Mouse (Mus musculus) MEL (cell line): Measurements from ENCODE around the gene Rnase4. TPM values are rescaled to one million over a fixed set of nuclear protein-coding genes. Genes with fewer than 3 reads are reported as not detected.

Source experiments
- DNase-seq: peaks from one replicate; pipeline ENCODE4 v3.0.0; 2011; ENCODE audit warnings: low read depth, low spot score
- H3K27ac ChIP-seq: 2 replicates; pipeline ENCODE4 v1.5.1; 2012; ENCODE audit warnings: low read depth, mild to moderate bottlenecking, control low read depth, low read length, moderate library complexity; ENCODE audit not compliant: control insufficient read depth
- H3K27me3 ChIP-seq, 2 experiments: fragments of 150-350 bp in 1 of 2; sonication (generic) in 1 of 2; 2 replicates each; pipeline ENCODE4 v1.6.1; 2012; ENCODE audit warnings: low read length in 2 of 2, mild to moderate bottlenecking in 2 of 2, improper control_type of control experiment in 1 of 2, moderate library complexity in 1 of 2; ENCODE audit not compliant: insufficient read depth in 2 of 2, control insufficient read depth in 1 of 2
- H3K36me3 ChIP-seq, 2 experiments: 2 replicates each; pipeline ENCODE4 v1.6.1; 2012 to 2014; ENCODE audit warnings: low read length in 2 of 2, improper control_type of control experiment in 1 of 2, inconsistent platforms in 1 of 2, mild to moderate bottlenecking in 1 of 2; ENCODE audit not compliant: insufficient read depth in 2 of 2, control insufficient read depth in 1 of 2
- H3K4me1 ChIP-seq, 2 experiments: fragments of 150-350 bp in 1 of 2; sonication (generic) in 1 of 2; 2 replicates each; pipeline ENCODE4 v1.6.1; 2012; ENCODE audit warnings: low read length in 2 of 2, improper control_type of control experiment in 1 of 2, mild to moderate bottlenecking in 1 of 2; ENCODE audit not compliant: insufficient read depth in 2 of 2, control insufficient read depth in 1 of 2
- H3K4me3 ChIP-seq, 2 experiments: fragments of 150-350 bp in 1 of 2; sonication (generic) in 1 of 2; 2 replicates each; pipeline ENCODE4 v1.5.1; 2012; ENCODE audit warnings: low read depth in 2 of 2, low read length in 2 of 2, mild to moderate bottlenecking in 2 of 2, moderate library complexity in 2 of 2, control low read depth in 1 of 2, improper control_type of control experiment in 1 of 2; ENCODE audit not compliant: control insufficient read depth in 1 of 2, insufficient read depth in 1 of 2
- H3K79me2 ChIP-seq: 2 replicates; pipeline ENCODE4 v1.6.1; 2012; ENCODE audit warnings: mild to moderate bottlenecking, low read length, moderate library complexity; ENCODE audit not compliant: control insufficient read depth, poor library complexity, insufficient read depth
- H3K9ac ChIP-seq: 2 replicates; pipeline ENCODE4 v1.6.1; 2012; ENCODE audit warnings: low read depth, mild to moderate bottlenecking, control low read depth, low read length, moderate library complexity; ENCODE audit not compliant: control insufficient read depth, poor library complexity, severe bottlenecking
- H3K9me3 ChIP-seq: fragments of 150-350 bp; sonication (generic); replicated peaks from 2 replicates; pipeline ENCODE4 v1.6.1; 2012; ENCODE audit warnings: mild to moderate bottlenecking, low read length, improper control_type of control experiment, moderate library complexity; ENCODE audit not compliant: insufficient read depth
- BHLHE40 ChIP-seq: IDR thresholded peaks from 2 replicates; pipeline ENCODE4 v1.6.1; 2012; ENCODE audit warnings: low read depth, mild to moderate bottlenecking, inconsistent platforms, low read length, improper control_type of control experiment, borderline replicate concordance
- CHD1 ChIP-seq: IDR thresholded peaks from 2 replicates; pipeline ENCODE4 v1.6.1; 2012; ENCODE audit warnings: low read depth, mild to moderate bottlenecking, inconsistent platforms, low read length, improper control_type of control experiment
- CHD2 ChIP-seq: IDR thresholded peaks from 2 replicates; pipeline ENCODE4 v1.6.1; 2011; ENCODE audit warnings: low read length, improper control_type of control experiment
- ETS1 ChIP-seq: IDR thresholded peaks from 2 replicates; pipeline ENCODE4 v1.6.1; 2012; ENCODE audit warnings: low read depth, mild to moderate bottlenecking, inconsistent platforms, low read length, improper control_type of control experiment, moderate library complexity
- GABPA ChIP-seq: IDR thresholded peaks from 2 replicates; pipeline ENCODE4 v1.6.1; 2012; ENCODE audit warnings: low read depth, mild to moderate bottlenecking, inconsistent platforms, low read length, improper control_type of control experiment, moderate library complexity
- KAT2A ChIP-seq: conservative IDR thresholded peaks from 2 replicates; pipeline ENCODE4 v1.6.1; 2012; ENCODE audit warnings: low read depth, low read length, improper control_type of control experiment, inconsistent platforms
- MXI1 ChIP-seq: IDR thresholded peaks from 2 replicates; pipeline ENCODE4 v1.6.1; 2011; ENCODE audit warnings: mild to moderate bottlenecking, low read depth, low read length, improper control_type of control experiment
- MYB ChIP-seq: IDR thresholded peaks from 2 replicates; pipeline ENCODE4 v1.6.1; 2011; ENCODE audit warnings: mild to moderate bottlenecking, low read depth, low read length, improper control_type of control experiment
- MYC ChIP-seq: IDR thresholded peaks from 2 replicates; pipeline ENCODE4 v1.6.1; 2011; ENCODE audit warnings: low read depth, mild to moderate bottlenecking, low read length, improper control_type of control experiment, moderate library complexity
- NRF1 ChIP-seq: IDR thresholded peaks from 2 replicates; pipeline ENCODE4 v1.6.1; 2014; ENCODE audit warnings: low read depth, mild to moderate bottlenecking, inconsistent platforms, low read length, improper control_type of control experiment, moderate library complexity; ENCODE audit not compliant: poor library complexity, insufficient read depth, severe bottlenecking
- POLR2AphosphoS2 ChIP-seq: IDR thresholded peaks from 2 replicates; pipeline ENCODE4 v1.6.1; 2011; ENCODE audit warnings: low read length, improper control_type of control experiment
- RCOR1 ChIP-seq: IDR thresholded peaks from 2 replicates; pipeline ENCODE4 v1.6.1; 2012; ENCODE audit warnings: low read depth, mild to moderate bottlenecking, inconsistent platforms, low read length, improper control_type of control experiment
- SIN3A ChIP-seq: IDR thresholded peaks from 2 replicates; pipeline ENCODE4 v1.6.1; 2012; ENCODE audit warnings: low read length, improper control_type of control experiment, inconsistent platforms
- TAL1 ChIP-seq: IDR thresholded peaks from 2 replicates; pipeline ENCODE4 v1.6.1; 2012; ENCODE audit warnings: mild to moderate bottlenecking, inconsistent platforms, low read length, moderate library complexity, mixed read lengths
- TCF12 ChIP-seq: IDR thresholded peaks from 2 replicates; pipeline ENCODE4 v1.6.1; 2014; ENCODE audit warnings: low read depth, mild to moderate bottlenecking, inconsistent platforms, low read length, improper control_type of control experiment, moderate library complexity
- USF2 ChIP-seq, 2 experiments: IDR thresholded peaks; 2 replicates each; pipeline ENCODE4 v1.6.1; 2011 to 2012; ENCODE audit warnings: improper control_type of control experiment in 2 of 2, low read length in 2 of 2, borderline replicate concordance in 1 of 2, inconsistent platforms in 1 of 2, low read depth in 1 of 2, mild to moderate bottlenecking in 1 of 2; ENCODE audit not compliant: insufficient read depth in 1 of 2
- ZKSCAN1 ChIP-seq: IDR thresholded peaks from 2 replicates; pipeline ENCODE4 v1.6.1; 2012; ENCODE audit warnings: low read depth, mild to moderate bottlenecking, inconsistent platforms, low read length, improper control_type of control experiment, moderate library complexity
- polyA plus RNA-seq, 2 experiments: library from polyadenylated mRNA; stranded (reverse) in 1 of 2; unstranded in 1 of 2; fragments of >175 nt in 1 of 2; fragments of >200 nt in 1 of 2; gene quantifications; 2 replicates each; pipeline versions ENCODE4 v1.2.1 to v1.2.4; 2012; ENCODE audit warnings: low replicate concordance in 2 of 2, low read depth in 1 of 2; ENCODE audit not compliant: insufficient read length in 2 of 2, insufficient read depth in 1 of 2, missing spikeins in 1 of 2
- total RNA-seq: library from RNA; depleted of rRNA; stranded (reverse); fragments of 300-350 nt; gene quantifications from 2 replicates; pipeline ENCODE4 v1.2.3, GENCODE M21; 2012

The Rnase4 gene
- total and polyA plus RNA-seq, 3 experiments: 0.18 TPM; not detected in 2

- Histone ChIP-seq H3K4me1 (peaks cover 7 to 16% of the 10 kb centered on the region in 2 experiments), H3K36me3 (peaks cover 0 to 20% of the 10 kb centered on the region in 2 experiments; a peak in 2 of 4 replicates), H3K27ac (no peak overlapping the region), H3K79me2 (no peaks in the 10 kb centered on the region), H3K9ac (no peak overlapping the region), H3K27me3 (no peaks in the 10 kb centered on the region), H3K9me3 (no peaks in the 10 kb centered on the region), H3K4me3 (no peak overlapping the region)
- DNase-seq: no peak
- TF ChIP-seq KAT2A (no peak), ZKSCAN1 (no peak), RCOR1 (no peak), USF2 (IDR thresholded peaks at IDR 0.05; ENCODE audit: borderline replicate concordance in 1 of 2, insufficient read depth in 1 of 2, low read depth in 1 of 2, low read length in 2 of 2) (no peak), TCF12 (no peak), POLR2AphosphoS2 (no peak), TAL1 (no peak), SIN3A (no peak), CHD2 (no peak)
These were observed 51.2 kb downstream of the Rnase4 start for GRCm38 (mm10) chr14:51142119-51142518.

DNA sequence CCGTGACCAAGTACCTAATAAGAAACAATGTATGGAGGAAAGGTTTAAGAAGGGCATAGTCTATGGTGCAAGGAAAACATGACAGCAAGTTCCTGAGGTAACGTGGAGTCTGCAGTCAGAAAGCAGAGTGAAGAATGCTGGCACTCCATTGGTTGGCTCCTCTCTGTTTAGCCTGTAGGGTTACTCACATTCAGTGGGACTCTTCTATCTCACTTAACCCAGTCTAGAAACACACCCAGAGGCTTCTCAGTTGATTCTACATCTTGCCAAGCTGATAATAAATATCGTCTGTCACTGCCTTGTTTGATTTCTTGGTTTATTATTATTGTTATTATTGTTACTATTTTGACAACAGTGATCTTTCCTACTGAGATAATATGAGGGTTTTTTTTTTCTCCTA lies 51.7 kb downstream of the Rnase4 start:
- peak; percentile 29 for DNase-seq
- TF ChIP-seq ZKSCAN1 (no peak), GABPA (no peak), ETS1 (no peak), TCF12 (no peak), MXI1 (no peak), MYC (no peak), TAL1 (no peak), CHD1 (no peak), NRF1 (no peak), CHD2 (no peak), MYB (no peak), BHLHE40 (no peak), RCOR1 (no peak)
- peaks cover 7 to 16% of the 10 kb centered on the region in 2 experiments for H3K4me1 ChIP-seq
- peaks cover 0 to 20% of the 10 kb centered on the region in 2 experiments; a peak in 2 of 4 replicates for H3K36me3 ChIP-seq
- H3K27me3 ChIP-seq: no peaks in the 10 kb centered on the region
- H3K9me3 ChIP-seq: no peaks in the 10 kb centered on the region
- H3K4me3 ChIP-seq: no peak overlapping the region
- H3K79me2 ChIP-seq: no peaks in the 10 kb centered on the region
- H3K27ac ChIP-seq: no peak overlapping the region
- no peak overlapping the region for H3K9ac ChIP-seq
